Comparison of ENCODE assay signal across 11 mouse cellular contexts in the genomic region with DNA sequence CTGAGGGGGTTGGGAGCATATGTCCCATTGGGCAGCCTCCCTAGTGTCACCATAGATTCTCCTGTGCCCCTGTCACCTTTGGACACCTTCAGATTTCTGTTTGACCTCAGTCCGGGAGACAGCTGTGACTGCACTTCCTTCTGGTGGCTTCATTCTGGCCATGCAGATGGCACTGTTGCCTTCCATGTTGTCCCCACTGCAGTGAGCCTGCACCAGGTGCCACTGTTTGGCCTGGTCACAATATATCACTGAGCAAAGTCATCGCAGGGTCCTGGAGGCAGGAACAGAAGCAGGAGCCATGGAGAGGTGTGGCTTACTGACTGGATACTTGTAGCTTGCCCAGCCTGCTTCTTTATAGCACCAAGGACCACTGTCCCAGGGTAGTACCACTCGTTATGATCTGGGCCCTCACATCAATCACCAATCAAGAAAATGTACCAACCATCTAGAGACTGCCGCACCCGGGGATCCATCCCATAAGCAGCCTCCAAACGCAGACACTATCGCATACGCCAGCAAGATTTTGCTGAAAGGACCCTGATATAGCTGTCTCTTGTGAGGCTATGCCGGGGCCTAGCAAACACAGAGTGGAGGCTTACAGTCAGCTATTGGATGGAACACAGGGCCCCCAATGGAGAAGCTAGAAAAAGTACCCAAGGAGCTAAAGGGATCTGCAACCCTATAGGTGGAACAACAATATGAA.
"Had no signal": no experiment of that assay in that cellular context is flagged by ENCODE, and none has a peak within 500 bp of the region (broad histone marks: within the 10 kb centered on the region; RNA-seq: fewer than 3 reads in every experiment).

No protein-coding gene starts in this region.

- H3K4me1 ChIP-seq: hindbrain, embryonic 15.5 days; kidney, embryonic 15.5 days; limb, embryonic 13.5 days; liver, embryonic 12.5 days had no signal

- H3K4me3 ChIP-seq: heart, embryonic 10.5 days; heart, embryonic 12.5 days; hindbrain, embryonic 13.5 days; hindbrain, embryonic 15.5 days; kidney, embryonic 15.5 days; limb, embryonic 13.5 days; limb, embryonic 15.5 days; liver, embryonic 12.5 days had no signal

- ATAC-seq: intestine, embryonic 16.5 days had no signal

- H3K27ac ChIP-seq: heart, embryonic 10.5 days; hindbrain, embryonic 13.5 days; hindbrain, embryonic 15.5 days; hindbrain, postnatal 0 days; kidney, embryonic 15.5 days; limb, embryonic 13.5 days; limb, embryonic 15.5 days; liver, embryonic 12.5 days; liver, embryonic 14.5 days had no signal

- H3K9me3 ChIP-seq: heart, embryonic 10.5 days; hindbrain, embryonic 13.5 days; hindbrain, embryonic 15.5 days; kidney, embryonic 15.5 days; limb, embryonic 13.5 days; limb, embryonic 15.5 days had no signal

- H3K27me3 ChIP-seq: heart, embryonic 12.5 days; hindbrain, embryonic 13.5 days; hindbrain, embryonic 15.5 days; kidney, embryonic 15.5 days; limb, embryonic 13.5 days; limb, embryonic 15.5 days had no signal

- H3K36me3 ChIP-seq: heart, embryonic 10.5 days; heart, embryonic 12.5 days; hindbrain, embryonic 13.5 days; hindbrain, embryonic 15.5 days; kidney, embryonic 15.5 days; limb, embryonic 13.5 days; limb, embryonic 15.5 days; liver, embryonic 12.5 days had no signal

- H3K4me2 ChIP-seq: heart, embryonic 12.5 days; hindbrain, embryonic 13.5 days; hindbrain, embryonic 15.5 days; kidney, embryonic 15.5 days; limb, embryonic 13.5 days; limb, embryonic 15.5 days; liver, embryonic 12.5 days had no signal

- H3K9ac ChIP-seq: heart, embryonic 12.5 days; hindbrain, embryonic 13.5 days; hindbrain, embryonic 15.5 days; kidney, embryonic 15.5 days; limb, embryonic 13.5 days; limb, embryonic 15.5 days; liver, embryonic 12.5 days; liver, embryonic 14.5 days had no signal
